Mouse (Mus musculus) forebrain, embryonic 11.5 days (tissue): ENCODE results near the gene Gm19935. TPM values are rescaled to one million over a fixed set of nuclear protein-coding genes. Genes with fewer than 3 reads are reported as not detected.

ENCODE experiments used
- ATAC-seq: fragments of 200-750 bp; cut with Nextera tagmentation; replicated peaks from 2 replicates; pipeline ENCODE4 v1.8.0; 2017; ENCODE audit warnings: moderate TSS enrichment; ENCODE audit not compliant: low FRiP score
- DNase-seq: peaks from one replicate; pipeline ENCODE4 v3.0.0-alpha.2; 2017; ENCODE audit warnings: low spot score
- H3K27ac ChIP-seq: fragments of 300-500 bp; sonication (generic); 2 replicates; pipeline ENCODE4 v1.5.1; 2014; ENCODE audit warnings: low read depth, low read length
- H3K27me3 ChIP-seq: fragments of 300-500 bp; sonication (generic); 2 replicates; pipeline ENCODE4 v1.6.1; 2014; ENCODE audit warnings: mild to moderate bottlenecking, low read length, mixed read lengths; ENCODE audit not compliant: control insufficient read depth, insufficient read depth
- H3K36me3 ChIP-seq: fragments of 300-500 bp; sonication (generic); 2 replicates; pipeline ENCODE4 v1.6.1; 2014; ENCODE audit warnings: mild to moderate bottlenecking, low read length, moderate library complexity, mixed read lengths; ENCODE audit not compliant: control insufficient read depth, insufficient read depth
- H3K4me1 ChIP-seq: fragments of 300-500 bp; sonication (generic); replicated peaks from 2 replicates; pipeline ENCODE4 v1.6.1; 2014; ENCODE audit warnings: low read length, mixed read lengths; ENCODE audit not compliant: control insufficient read depth, insufficient read depth
- H3K4me2 ChIP-seq: fragments of 300-500 bp; sonication (generic); 2 replicates; pipeline ENCODE4 v1.6.1; 2014; ENCODE audit warnings: low read depth, mild to moderate bottlenecking, low read length, moderate library complexity, mixed read lengths; ENCODE audit not compliant: severe bottlenecking
- H3K4me3 ChIP-seq: fragments of 300-500 bp; sonication (generic); 2 replicates; pipeline ENCODE4 v1.5.1; 2014; ENCODE audit warnings: low read depth, low read length
- H3K9ac ChIP-seq: fragments of 300-500 bp; sonication (generic); 2 replicates; pipeline ENCODE4 v1.6.1; 2014; ENCODE audit warnings: low read length
- H3K9me3 ChIP-seq: fragments of 300-500 bp; sonication (generic); 2 replicates; pipeline ENCODE4 v1.6.1; 2016; ENCODE audit warnings: low read length, mixed read lengths; ENCODE audit not compliant: control insufficient read depth
- WGBS: fragments of 180-500 bp; shearing (Covaris S2); extraction: QIAGEN DNeasy Blood & Tissue Kit; methylation state at CpG from one replicate; pipeline ENCODE4 v1.1.7; 2014; 5-methylcytosine and 5-hydroxymethylcytosine counted together
- polyA plus RNA-seq: library from polyadenylated mRNA; unstranded; fragments of >200 nt; fragmentation: Nextera tagmentation; extraction: Ambion mirVana; gene quantifications from 2 replicates; pipeline ENCODE4 v1.2.1, GENCODE M21; 2014

The Gm19935 gene
- polyA plus RNA-seq, 1 experiment from 2014 or later, result not detected

DNA sequence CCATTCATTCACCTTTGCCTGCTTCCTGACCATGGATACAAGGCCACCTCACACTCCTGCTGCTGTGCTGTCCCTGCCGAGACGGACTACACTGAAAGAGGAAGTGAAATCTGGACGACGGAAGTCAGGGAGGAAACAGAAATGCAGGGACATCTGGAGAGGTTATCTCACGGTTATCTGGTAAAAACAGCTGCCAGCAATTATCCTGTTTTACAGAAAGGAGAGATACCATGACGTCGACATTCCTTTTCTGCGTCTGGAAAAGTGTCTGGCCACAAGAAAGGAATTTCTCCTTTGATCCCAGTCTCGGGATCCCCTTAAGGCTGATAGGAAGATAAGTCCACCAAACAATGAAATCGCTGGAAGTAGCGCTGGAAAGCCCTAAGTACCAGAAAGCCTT lies 5.2 kb upstream of the Gm19935 start:
- 68% methylated on average over 11 of the region's 11 CpGs for WGBS

GRCm38 (mm10) chr8:90820321-90820696 lies 3.1 kb upstream of the Gm19935 start:
- no peak for DNase-seq
- WGBS, result 86% methylated on average over 4 of the region's 4 CpGs
- H3K27me3 ChIP-seq, result no peaks in the 10 kb centered on the region
- no peak overlapping the region for H3K4me2 ChIP-seq
- no peaks in the 10 kb centered on the region for H3K4me1 ChIP-seq
- H3K9me3 ChIP-seq, result no peaks in the 10 kb centered on the region
- no peak for ATAC-seq
- no peak overlapping the region for H3K4me3 ChIP-seq
- no peak overlapping the region for H3K9ac ChIP-seq
- no peak overlapping the region for H3K27ac ChIP-seq
- H3K36me3 ChIP-seq, result no peaks in the 10 kb centered on the region

More for the DNA sequence above, 5.2 kb upstream of the Gm19935 start:
- Histone ChIP-seq H3K4me2 (no peak overlapping the region), H3K9ac (no peak overlapping the region), H3K9me3 (no peaks in the 10 kb centered on the region), H3K27me3 (no peaks in the 10 kb centered on the region), H3K27ac (no peak overlapping the region), H3K4me1 (no peaks in the 10 kb centered on the region), H3K36me3 (no peaks in the 10 kb centered on the region), H3K4me3 (no peak overlapping the region)
- DNase-seq (no peak), ATAC-seq (no peak)

GRCm38 (mm10) chr8:90819561-90820320 lies 2.5 kb upstream of the Gm19935 start:
- Histone ChIP-seq H3K27me3 (no peaks in the 10 kb centered on the region), H3K4me1 (no peaks in the 10 kb centered on the region), H3K4me2 (no peak overlapping the region), H3K27ac (no peak overlapping the region), H3K4me3 (no peak overlapping the region), H3K36me3 (no peaks in the 10 kb centered on the region), H3K9ac (no peak overlapping the region), H3K9me3 (no peaks in the 10 kb centered on the region)
- ATAC-seq (no peak), DNase-seq (no peak)
- WGBS, result 89% methylated on average over 9 of the region's 9 CpGs

DNA sequence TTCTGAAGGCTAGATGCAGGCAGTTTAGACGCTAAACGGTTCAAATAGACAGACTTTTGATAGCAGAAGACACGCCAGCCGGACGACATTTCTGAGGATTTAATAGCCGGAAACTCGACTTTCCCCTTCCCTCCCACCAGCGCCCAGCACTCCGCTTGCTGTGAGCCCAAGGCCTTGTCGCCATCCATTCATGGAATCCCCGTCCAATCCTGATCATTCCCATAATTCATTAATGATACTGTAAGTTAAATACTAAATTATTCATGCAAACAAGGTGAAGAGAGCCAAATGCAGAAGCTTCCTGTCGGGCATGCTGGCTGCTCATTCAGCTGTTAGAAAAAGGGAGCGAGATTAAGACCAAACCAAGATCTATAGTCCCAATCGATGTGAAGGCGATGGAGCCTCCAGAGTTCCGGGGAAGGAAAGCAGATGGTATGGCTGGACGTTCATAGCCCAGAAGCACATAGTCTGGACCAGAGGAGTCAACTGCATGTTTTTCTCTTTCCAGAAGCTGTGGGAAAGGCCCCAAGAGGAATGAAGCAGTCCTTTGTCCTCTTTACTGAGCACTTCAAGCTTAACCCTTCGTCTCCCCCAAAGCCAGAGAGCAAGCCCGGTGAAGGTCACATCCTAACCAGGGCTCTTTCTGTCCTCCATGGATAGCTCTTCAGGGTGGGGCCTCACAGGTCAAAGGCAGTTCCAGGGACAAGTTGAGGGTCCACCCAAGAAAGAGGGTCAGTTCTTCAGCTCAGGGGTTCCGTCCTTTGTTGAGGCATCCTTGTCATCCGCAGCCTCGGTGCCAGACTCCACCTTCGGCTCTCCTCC lies 921 bp downstream of the Gm19935 start:
- ATAC-seq (no peak), DNase-seq (no peak)
- Histone ChIP-seq H3K27ac (no peak overlapping the region), H3K4me3 (no peak overlapping the region), H3K36me3 (no peaks in the 10 kb centered on the region), H3K27me3 (no peaks in the 10 kb centered on the region), H3K9ac (no peak overlapping the region; the same call in 1 of the 2 replicates), H3K9me3 (no peaks in the 10 kb centered on the region), H3K4me2 (no peak overlapping the region), H3K4me1 (no peaks in the 10 kb centered on the region)
- 80% methylated on average over 23 of the region's 23 CpGs for WGBS

- Histone ChIP-seq H3K27ac (no peak overlapping the region), H3K36me3 (no peaks in the 10 kb centered on the region), H3K4me2 (no peak overlapping the region), H3K9ac (no peak overlapping the region), H3K4me1 (no peaks in the 10 kb centered on the region), H3K27me3 (no peaks in the 10 kb centered on the region), H3K4me3 (no peak overlapping the region), H3K9me3 (no peaks in the 10 kb centered on the region)
- no peak for ATAC-seq
- DNase-seq, result no peak
- 85% methylated on average over 10 of the region's 10 CpGs for WGBS
Measured at GRCm38 (mm10) chr8:90813602-90814320, 3.4 kb downstream of the Gm19935 start.

DNA sequence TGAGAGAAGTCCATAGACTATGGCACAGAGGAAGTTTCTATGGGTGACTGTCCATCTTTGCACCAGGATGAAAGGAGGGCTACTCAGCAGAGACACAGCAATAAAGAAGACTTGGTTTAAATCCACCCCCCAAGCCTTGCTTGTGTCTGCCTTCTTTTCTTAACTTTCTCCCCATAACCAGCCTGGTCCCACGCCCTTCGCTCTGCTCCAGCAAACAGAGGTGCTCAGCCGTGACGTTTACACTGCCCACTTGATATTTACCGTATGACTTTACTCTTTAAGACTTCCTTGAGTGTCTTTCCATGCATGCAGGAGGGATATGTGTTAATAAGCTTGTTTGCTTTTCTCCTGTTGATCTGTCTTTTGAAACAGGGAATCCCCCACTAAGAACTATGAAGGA lies 17.7 kb downstream of the Gm19935 start:
- no peak overlapping the region for H3K4me3 ChIP-seq

DNA sequence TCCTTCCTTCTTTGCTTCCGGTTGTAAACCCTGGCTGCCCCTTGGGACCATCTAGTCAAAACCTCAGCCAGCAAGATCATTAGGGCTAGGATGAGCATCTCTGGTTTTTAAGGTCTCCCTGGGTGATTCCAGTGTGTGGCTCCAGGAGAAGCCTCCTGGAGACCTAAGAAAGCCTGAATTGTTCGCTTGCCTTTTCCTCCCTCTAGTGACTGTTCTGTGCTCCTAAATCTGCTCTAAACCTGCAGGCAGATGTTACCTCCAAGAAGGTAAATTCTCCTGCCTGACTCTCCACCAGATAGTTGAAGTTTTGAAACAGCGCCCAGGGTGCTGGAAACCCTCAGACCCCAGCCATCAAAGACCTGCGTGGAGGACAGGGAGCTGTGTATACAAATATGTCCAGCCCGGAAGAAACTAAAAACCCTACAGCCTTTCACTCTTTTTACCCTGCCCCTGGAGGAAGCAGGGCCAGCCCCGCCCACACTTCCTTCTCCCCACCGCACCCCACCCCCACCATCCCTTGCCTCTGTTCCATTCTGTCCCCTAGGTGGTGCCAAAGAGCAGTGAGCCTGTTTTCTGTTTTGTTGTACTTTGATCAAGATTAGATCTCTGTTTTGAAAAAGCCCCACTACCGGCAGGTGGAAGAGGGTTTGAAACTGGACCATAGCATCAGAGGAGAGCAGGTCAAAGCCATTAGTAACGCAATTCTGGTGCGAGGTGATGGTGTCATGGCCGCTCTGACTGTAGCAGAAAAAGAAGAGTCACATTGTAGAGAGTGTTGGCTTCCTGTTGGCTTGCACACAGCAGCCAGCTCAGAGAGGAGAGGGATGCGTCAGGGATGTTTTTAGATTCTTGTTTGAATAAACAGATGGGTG lies 22.0 kb downstream of the Gm19935 start:
- Histone ChIP-seq H3K9me3 (no peaks in the 10 kb centered on the region), H3K27ac (no peak overlapping the region), H3K36me3 (no peaks in the 10 kb centered on the region), H3K4me1 (no peaks in the 10 kb centered on the region; the same call in 1 of the 2 replicates), H3K9ac (peak overlapping the region; percentile 20), H3K4me3 (no peak overlapping the region), H3K4me2 (peak overlapping the region; percentile 15; the same call in 1 of the 2 replicates), H3K27me3 (no peaks in the 10 kb centered on the region)
- WGBS, result 11% methylated on average over 12 of the region's 12 CpGs
- ATAC-seq (peak; percentile 44), DNase-seq (peak; percentile 83)

More for the DNA sequence above, 17.7 kb downstream of the Gm19935 start:
- H3K9ac ChIP-seq, result no peak overlapping the region
- H3K27ac ChIP-seq, result no peak overlapping the region
- no peaks in the 10 kb centered on the region for H3K36me3 ChIP-seq
- no peak overlapping the region for H3K4me2 ChIP-seq
- no peak for DNase-seq
- no peaks in the 10 kb centered on the region; the same call in 1 of the 2 replicates for H3K4me1 ChIP-seq
- ATAC-seq, result no peak
- WGBS, result 91% methylated on average over 5 of the region's 5 CpGs
- H3K9me3 ChIP-seq, result no peaks in the 10 kb centered on the region
- no peaks in the 10 kb centered on the region for H3K27me3 ChIP-seq

DNA sequence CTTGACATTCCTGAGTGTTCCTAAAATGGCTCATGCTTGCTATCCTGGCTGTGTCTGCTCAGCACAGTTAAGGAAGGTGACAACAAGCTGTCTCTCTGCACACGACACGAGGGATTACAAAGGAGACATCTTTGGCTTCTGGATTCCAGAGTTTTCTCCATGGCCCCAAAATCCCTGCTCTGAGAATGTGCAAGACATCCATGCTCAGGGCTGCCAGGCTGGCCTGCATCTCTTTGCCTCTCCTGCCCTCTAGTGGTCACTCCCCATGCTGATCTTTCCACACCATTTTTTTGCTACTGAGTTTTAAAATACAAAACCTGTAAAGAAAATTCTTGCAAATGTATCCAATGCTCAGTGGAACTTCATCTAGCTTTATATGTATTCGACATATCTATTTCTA lies 23.5 kb downstream of the Gm19935 start:
- no peaks in the 10 kb centered on the region for H3K27me3 ChIP-seq
- DNase-seq (peak; percentile 85), ATAC-seq (0 out of 2 replicates have a peak, but pooled peaks have one; percentile 36)
- no peak overlapping the region for H3K9ac ChIP-seq
- no peaks in the 10 kb centered on the region; the same call in 1 of the 2 replicates for H3K4me1 ChIP-seq
- no peak overlapping the region for H3K4me3 ChIP-seq
- H3K36me3 ChIP-seq, result no peaks in the 10 kb centered on the region
- no peak overlapping the region for H3K27ac ChIP-seq
- H3K4me2 ChIP-seq, result no peak overlapping the region
- H3K9me3 ChIP-seq, result no peaks in the 10 kb centered on the region
- 8% methylated on average over 3 of the region's 3 CpGs for WGBS
